Mouse (Mus musculus) kidney, adult 11 months (tissue): ENCODE data around the gene 1700042G07Rik.

Source experiments
- DNase-seq: peaks from one replicate; pipeline ENCODE4 v3.0.0; 2022

Gene 1700042G07Rik

DNA sequence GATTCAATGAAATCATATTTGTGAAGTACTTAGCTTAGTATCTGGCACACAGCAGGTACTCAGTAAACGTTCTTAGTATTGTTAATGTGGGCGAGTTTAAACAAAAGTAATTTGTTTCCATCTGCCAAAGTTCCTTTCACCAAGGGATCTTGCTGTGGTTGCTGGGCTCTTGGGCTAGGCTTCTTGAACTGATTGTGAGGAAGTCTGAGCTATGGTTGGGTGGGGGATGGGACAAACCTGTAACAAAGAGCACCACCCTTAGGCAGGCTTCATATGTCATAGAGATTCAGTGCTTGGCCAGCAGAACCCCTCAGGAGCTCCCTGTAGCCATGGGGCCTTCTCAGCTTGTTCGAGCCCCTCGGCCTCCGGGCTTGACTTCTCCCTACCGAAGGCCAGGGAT, at the start of gene 1700042G07Rik, which contains the start of gene Gm49337:
1700042G07Rik (plus strand) TSS at position 301 of the 400 bp plus-strand sequence.
Gm49337 (plus strand) TSS at position 313 of the 400 bp plus-strand sequence.
- no peak for DNase-seq

GRCm38 (mm10) chr4:116123602-116124519, 49.3 kb upstream of the 1700042G07Rik start, which contains the start of the genes Rad54l and Pomgnt1:
Gene Rad54l (minus strand): TSS chr4:116123690.
Gene Pomgnt1 (plus strand): TSS chr4:116123840.
- DNase-seq = peak; percentile 75

GRCm38 (mm10) chr4:116125803-116126386, 47.3 kb upstream of the 1700042G07Rik start:
- no peak for DNase-seq

GRCm38 (mm10) chr4:116127956-116128355, 45.2 kb upstream of the 1700042G07Rik start:
- DNase-seq = no peak

- DNase-seq = no peak
Observed at GRCm38 (mm10) chr4:116133126-116133525, 40.0 kb upstream of the 1700042G07Rik start.

DNA sequence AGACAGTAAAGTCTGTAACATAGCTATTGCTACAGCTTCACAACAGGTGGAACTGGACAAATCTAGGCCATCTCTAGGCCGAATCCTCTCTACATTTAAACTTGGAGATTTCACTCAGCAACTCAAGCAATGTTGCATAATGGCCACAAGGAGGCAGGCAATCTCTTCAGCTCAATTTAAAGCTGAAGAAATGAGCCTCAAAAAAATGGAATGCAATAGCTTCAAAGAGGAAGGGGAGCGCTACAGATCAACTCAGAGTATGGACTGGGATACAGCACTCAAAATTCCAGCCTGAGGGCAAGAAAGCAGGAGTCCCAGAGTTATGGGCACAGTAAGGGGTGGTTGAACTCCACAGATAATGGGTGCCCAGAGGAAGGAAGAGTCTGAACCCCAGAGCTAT, 38.2 kb upstream of the 1700042G07Rik start:
- DNase-seq = no peak

DNA sequence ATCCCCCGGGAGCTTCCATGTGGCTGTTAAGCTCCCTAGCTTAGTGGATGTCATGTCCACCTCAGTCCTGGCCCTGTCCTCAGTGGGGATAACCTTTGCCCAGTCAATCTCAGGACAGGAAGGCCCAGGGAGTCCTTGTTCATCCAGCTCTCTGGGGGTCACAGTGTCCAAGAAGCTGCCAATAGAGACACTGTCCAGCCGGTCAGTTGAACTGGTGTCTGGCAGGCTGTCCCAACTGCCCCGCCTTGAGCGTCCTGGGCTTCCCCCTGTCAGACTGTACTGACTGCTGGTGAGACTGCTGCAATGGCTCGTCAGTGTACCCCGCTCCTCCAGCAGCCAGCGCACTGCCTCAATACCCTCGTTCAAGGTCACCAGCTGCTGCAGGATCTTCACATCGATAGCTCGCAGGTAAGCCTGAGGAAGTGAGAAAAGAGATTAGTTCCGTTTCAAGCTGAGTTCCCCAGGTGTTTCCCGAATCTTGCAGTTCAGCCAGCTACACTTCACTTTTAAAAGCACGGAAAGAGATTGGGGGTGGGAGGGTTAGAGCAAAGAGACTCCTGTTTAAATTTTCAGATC, 35.7 kb upstream of the 1700042G07Rik start:
- no peak for DNase-seq

DNA sequence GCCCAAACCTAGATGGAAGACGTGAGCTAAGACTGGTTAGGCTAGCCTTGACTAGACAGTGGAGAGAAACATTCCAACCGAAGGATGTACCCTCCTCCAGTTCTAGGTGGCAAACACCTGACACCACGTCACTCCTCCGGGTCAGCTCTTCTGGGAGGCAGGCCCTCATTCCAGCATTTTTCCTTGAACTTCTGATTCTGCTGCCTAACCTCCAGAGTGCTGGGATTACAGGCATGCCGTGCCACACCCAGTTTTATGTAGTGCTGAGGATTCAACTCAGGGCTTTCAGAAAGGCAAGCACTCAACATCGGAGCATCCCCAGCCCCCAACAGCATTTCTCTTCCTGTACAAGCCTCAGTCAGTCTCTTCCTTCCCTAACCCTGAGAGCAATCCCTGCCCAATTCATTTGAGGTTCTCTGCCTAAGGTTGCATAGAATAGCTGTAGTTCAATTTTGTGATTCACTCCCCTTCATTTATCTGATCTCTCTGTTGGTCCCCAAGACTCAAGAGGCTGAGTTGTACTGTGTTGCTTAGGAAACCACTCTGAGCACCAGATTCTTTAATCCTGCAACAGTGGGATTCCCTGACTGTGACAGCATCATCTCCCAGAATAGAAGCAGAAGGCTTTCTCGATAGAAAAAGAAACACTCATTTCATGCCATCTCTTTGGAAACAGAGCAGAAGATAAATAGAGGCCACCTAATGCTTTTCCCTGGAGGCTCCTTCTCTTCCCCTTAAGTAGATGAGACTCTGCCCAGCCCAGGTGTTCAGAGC, 32.2 kb upstream of the 1700042G07Rik start:
- DNase-seq = no peak

DNA sequence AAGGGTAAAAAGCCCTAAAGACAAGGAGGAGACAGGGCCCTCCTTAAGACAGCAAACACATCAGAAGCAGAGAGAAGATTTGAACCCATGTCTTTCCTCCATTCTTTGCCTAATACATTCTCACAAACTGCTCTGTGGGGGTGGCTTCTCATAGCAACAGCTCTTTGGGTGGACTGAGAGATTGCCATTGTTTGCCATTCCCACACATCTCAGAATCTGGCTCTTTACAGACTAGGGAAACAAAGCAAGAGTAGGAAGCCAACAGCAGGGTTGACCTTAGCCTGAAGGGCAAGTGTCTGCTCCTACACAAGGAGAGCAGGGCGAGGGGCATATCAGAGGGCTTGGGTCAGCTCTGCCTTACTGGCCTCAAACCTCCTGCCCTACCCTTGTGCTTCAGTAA, 31.4 kb upstream of the 1700042G07Rik start:
- DNase-seq = no peak

GRCm38 (mm10) chr4:116142269-116142668, 30.9 kb upstream of the 1700042G07Rik start:
- DNase-seq = no peak

- peak; percentile 70 for DNase-seq
Observed at GRCm38 (mm10) chr4:116143317-116143811, 29.8 kb upstream of the 1700042G07Rik start.

GRCm38 (mm10) chr4:116143891-116144717, 29.1 kb upstream of the 1700042G07Rik start:
- peak; percentile 65 for DNase-seq

GRCm38 (mm10) chr4:116149812-116150155, 23.4 kb upstream of the 1700042G07Rik start:
- DNase-seq = no peak

- DNase-seq = peak; percentile 49
Observed at GRCm38 (mm10) chr4:116150156-116150861, 22.9 kb upstream of the 1700042G07Rik start.

DNA sequence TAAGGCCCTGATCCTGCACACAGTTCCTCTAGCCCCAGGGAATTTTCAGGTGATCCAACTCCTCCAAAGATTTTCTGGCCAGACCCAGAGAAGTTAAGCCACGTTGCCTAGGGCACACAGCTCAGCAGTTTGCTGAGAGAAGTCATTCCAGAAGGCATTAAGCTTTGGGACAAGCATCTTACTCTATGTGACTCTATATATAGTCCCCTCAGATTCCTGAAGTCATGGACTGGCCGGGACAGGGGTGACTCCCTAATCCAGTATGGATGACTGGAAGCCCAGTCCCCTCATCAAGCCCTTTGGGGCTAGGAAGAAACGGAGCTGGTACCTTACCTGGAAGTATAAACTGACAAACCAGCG, 22.3 kb upstream of the 1700042G07Rik start:
- no peak for DNase-seq

DNA sequence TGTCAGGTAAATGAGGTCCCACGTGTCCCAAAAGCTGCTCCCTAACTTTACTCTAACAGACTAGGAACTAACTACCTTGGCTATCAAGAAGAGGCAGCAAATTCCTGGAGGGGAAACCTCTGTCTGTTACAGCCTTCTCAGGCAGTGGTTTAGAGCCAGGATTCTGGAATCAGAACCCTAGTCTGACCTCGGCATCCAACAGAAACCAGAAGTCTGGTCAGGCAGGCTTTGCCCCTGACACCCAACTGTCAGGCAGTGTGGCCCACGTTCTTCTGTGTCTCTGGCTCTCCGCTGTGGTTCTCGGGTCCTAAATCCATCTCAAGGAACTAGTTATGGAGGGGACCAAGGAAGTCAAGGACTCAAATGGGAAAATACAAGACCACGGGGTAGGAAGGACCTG, 21.9 kb upstream of the 1700042G07Rik start, which contains the start of gene Lurap1:
Lurap1 (minus strand) TSS at position 101 of the 400 bp plus-strand sequence.
- no peak for DNase-seq

GRCm38 (mm10) chr4:116152702-116153101, 20.5 kb upstream of the 1700042G07Rik start:
- DNase-seq = no peak

DNA sequence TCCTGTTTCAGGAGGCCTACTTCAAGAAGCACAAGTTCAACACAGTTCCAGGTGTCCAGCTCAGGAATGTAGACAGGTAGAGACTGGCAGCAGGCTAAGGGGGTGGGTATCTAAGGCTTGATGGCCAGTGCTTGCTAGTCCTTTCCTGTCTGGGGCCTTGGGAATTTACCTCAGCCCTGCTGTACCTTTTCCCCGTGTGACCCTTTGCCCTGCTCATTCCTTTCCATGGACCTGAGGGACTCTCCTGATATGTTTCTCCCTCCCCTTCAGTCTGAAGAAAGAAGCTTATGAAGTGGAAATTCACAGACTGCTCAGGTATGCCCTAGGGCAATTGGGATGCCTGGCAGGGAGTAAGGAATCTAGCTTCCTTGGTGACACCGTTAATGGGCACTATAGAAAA, 15.3 kb upstream of the 1700042G07Rik start:
- peak; percentile 79 for DNase-seq

DNA sequence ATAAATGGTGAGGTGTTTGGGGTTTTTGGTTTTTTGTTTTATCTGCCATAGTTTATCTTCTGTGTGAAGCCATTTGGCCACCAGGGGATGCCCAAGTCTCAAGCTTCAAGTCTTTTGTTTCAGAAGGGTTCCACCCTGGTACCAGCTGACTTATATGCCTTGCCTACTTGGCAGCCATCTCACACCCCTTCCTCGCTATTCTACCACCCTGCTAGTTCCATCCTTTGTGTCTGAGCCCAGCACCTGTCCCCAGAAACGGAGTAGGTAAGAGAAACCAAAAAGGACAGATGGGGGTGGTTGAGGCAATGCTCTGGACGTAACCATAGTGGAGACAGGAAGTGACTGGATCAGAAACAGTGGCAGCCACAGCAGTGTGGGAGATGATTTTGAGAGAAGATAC, 13.3 kb upstream of the 1700042G07Rik start:
- DNase-seq = no peak

DNA sequence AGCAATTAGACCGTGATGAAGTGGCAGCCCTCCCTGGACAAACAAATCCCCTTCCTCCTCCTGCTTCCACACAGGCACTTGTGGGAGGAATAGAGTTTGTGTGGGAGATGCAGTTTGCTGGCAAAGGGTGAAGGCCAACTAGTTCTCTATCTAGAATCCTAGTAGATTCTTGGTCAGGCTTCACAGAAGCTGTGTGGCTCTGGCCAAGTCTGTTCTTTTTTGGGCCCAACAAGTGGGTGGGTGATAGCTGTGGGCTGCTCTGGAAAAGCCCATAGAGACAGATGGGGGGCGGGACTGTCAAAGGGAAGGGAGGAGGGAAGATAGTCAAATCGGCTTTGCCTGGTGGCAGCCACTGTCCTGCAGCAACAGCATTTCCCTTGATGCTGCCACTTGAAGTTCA, 12.4 kb upstream of the 1700042G07Rik start:
- DNase-seq = no peak

GRCm38 (mm10) chr4:116162142-116162541, 11.0 kb upstream of the 1700042G07Rik start:
- peak; percentile 61 for DNase-seq
